Mouse (Mus musculus) limb, embryonic 14.5 days (tissue): Measurements from ENCODE around the gene Plekhs1. TPM values are rescaled to one million over a fixed set of nuclear protein-coding genes. Genes with fewer than 3 reads are reported as not detected.

Source experiments
- ATAC-seq: fragments of 200-750 bp; cut with Nextera tagmentation; 2 replicates; pipeline ENCODE4 v1.8.0; 2017; ENCODE audit warnings: low read depth, moderate number of reproducible peaks, moderate TSS enrichment; ENCODE audit not compliant: low FRiP score
- DNase-seq: peaks from one replicate; pipeline ENCODE4 v3.0.0-alpha.2; 2015; ENCODE audit warnings: low spot score
- H3K27ac ChIP-seq: fragments of 300-500 bp; sonication (generic); replicated peaks from 2 replicates; pipeline ENCODE4 v1.5.1; 2014; ENCODE audit warnings: low read depth, mild to moderate bottlenecking, low read length, moderate library complexity, mixed read lengths
- H3K27me3 ChIP-seq: fragments of 300-500 bp; sonication (generic); 2 replicates; pipeline ENCODE4 v1.6.1; 2014; ENCODE audit warnings: low read length, mixed read lengths; ENCODE audit not compliant: control insufficient read depth, insufficient read depth
- H3K36me3 ChIP-seq: fragments of 300-500 bp; sonication (generic); 2 replicates; pipeline ENCODE4 v1.6.1; 2014; ENCODE audit warnings: mild to moderate bottlenecking, low read length, moderate library complexity, mixed read lengths; ENCODE audit not compliant: control insufficient read depth, insufficient read depth
- H3K4me1 ChIP-seq: fragments of 300-500 bp; sonication (generic); 2 replicates; pipeline ENCODE4 v1.6.1; 2014; ENCODE audit warnings: antibody characterized with exemption, low read length, mixed read lengths; ENCODE audit not compliant: control insufficient read depth, insufficient read depth
- H3K4me2 ChIP-seq: fragments of 300-500 bp; sonication (generic); replicated peaks from 2 replicates; pipeline ENCODE4 v1.6.1; 2014; ENCODE audit warnings: low read depth, mild to moderate bottlenecking, low read length, moderate library complexity; ENCODE audit not compliant: severe bottlenecking
- H3K4me3 ChIP-seq: fragments of 300-500 bp; sonication (generic); replicated peaks from 2 replicates; pipeline ENCODE4 v1.5.1; 2014; ENCODE audit warnings: low read length
- H3K9ac ChIP-seq: fragments of 300-500 bp; sonication (generic); 2 replicates; pipeline ENCODE4 v1.6.1; 2014; ENCODE audit warnings: mild to moderate bottlenecking, low read depth, low read length, moderate library complexity; ENCODE audit not compliant: severe bottlenecking
- H3K9me3 ChIP-seq: fragments of 300-500 bp; sonication (generic); 2 replicates; pipeline ENCODE4 v1.6.1; 2016; ENCODE audit warnings: low read length; ENCODE audit not compliant: control insufficient read depth
- POLR2A ChIP-seq: fragments of 200-500 bp; IDR thresholded peaks from 2 replicates; pipeline ENCODE4 v1.8.0; 2012; ENCODE audit warnings: inconsistent platforms, mild to moderate bottlenecking, moderate library complexity, borderline replicate concordance; ENCODE audit not compliant: insufficient read depth, insufficient read length; ENCODE audit errors: extremely low read depth
- WGBS: fragments of 180-500 bp; shearing (Covaris S2); extraction: QIAGEN DNeasy Blood & Tissue Kit; methylation state at CpG from one replicate; pipeline ENCODE4 v1.1.7; 2014; 5-methylcytosine and 5-hydroxymethylcytosine counted together
- polyA plus RNA-seq, 2 experiments: library from polyadenylated mRNA; depleted of rRNA in 1 of 2; stranded (reverse) in 1 of 2; unstranded in 1 of 2; fragments of >200 nt; fragmentation: Nextera tagmentation in 1 of 2; extraction: Ambion mirVana in 1 of 2; gene quantifications; 2 replicates each; pipeline versions ENCODE4 v1.2.1 to v1.2.3; 2012 to 2014

The Plekhs1 gene
- polyA plus RNA-seq, 2 experiments, result 0.26 TPM; not detected in 1

DNA sequence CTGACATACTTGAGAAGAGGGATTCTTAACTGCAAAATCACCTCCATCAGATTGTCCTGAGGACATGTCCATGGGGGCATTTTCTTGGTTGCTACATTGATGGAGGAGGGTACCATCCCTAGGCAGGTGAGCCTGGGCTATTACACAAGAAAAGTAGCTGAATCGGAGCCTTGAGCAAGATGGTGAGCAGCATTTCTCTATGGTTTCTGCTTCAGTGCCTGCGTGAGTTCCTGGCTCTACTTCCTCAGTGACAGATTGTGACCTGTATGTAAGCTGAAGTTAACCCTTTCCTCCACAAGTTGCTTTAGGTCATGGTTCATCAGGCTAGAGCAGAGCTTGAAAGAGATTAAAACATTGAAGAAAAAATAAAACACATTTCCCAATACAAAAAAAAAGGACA lies 6.1 kb upstream of the Plekhs1 start:
- TF ChIP-seq POLR2A, result no peak
- Histone ChIP-seq H3K27ac (no peak overlapping the region), H3K4me1 (no peaks in the 10 kb centered on the region), H3K36me3 (no peaks in the 10 kb centered on the region), H3K9ac (no peak overlapping the region), H3K4me3 (no peak overlapping the region), H3K27me3 (no peaks in the 10 kb centered on the region), H3K4me2 (no peak overlapping the region), H3K9me3 (no peaks in the 10 kb centered on the region)
- ATAC-seq (no peak), DNase-seq (no peak)
- 56% methylated on average over 2 of the region's 2 CpGs for WGBS

DNA sequence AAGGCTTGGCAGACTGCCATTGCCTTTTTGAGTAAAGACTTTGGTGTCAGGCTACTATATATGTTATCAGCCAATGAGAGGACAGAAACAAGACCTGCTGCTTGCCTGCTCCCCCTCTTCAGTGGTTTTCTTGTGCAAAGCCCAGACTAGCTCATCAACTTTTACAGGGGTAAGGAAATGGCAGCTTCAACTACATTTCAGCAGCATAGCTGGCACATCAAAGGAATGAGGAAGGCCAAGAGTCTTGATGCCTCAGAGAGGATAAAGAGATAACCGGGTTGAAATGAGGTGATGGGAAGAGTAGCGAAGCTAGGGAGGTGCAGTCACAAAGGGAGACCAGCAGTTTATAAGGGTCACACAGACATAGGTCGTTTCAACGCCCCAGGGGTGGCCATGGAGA lies 3.9 kb upstream of the Plekhs1 start:
- Histone ChIP-seq H3K27ac (no peak overlapping the region), H3K4me1 (peaks cover 5% of the 10 kb centered on the region), H3K36me3 (no peaks in the 10 kb centered on the region), H3K27me3 (no peaks in the 10 kb centered on the region), H3K4me3 (no peak overlapping the region), H3K9ac (no peak overlapping the region), H3K9me3 (no peaks in the 10 kb centered on the region), H3K4me2 (no peak overlapping the region)
- no peak for TF ChIP-seq POLR2A
- DNase-seq (no peak), ATAC-seq (no peak)
- WGBS, result 63% methylated on average over 4 of the region's 4 CpGs

DNA sequence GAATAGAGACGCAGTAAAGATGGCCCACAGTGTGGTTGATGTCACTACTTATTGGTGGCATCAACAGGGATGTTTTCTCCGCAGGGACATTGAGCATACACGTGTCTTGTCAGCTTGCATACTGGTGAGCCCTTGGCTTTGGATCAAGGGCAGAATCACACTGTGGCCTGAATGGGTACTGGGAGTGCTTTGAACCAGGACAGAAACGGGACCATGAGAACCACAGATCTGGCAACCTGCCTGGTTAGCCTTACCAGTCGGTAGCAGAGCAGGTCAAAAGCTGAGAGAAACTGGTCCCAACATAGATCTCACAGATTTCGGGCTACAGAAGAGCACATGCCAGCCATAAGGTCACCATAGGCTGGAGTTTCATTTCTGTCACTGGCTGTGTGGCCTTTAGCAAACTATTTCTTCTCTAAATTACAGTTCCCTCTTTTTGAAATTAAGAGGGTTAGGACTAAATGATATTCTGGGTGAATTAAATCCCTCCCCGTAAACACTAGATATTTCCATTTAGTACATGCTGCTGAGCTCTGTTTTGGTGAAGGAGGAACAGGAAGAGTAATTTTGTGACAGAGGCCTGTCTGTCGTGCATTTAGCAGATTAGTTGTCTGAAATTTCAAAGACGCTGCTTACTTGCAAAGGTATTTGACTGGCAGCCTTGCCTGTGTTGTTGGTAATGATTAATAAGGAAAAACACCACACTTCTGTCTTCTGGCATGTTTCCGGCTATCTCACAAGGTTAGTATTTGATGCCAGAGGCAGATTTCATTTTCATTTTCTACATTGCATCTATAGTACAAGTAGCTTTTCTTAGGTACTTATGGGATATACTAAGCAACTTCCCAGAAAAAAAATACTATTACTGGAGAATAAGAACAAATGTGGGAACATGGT lies 2.0 kb upstream of the Plekhs1 start:
- 82% methylated on average over 10 of the region's 10 CpGs for WGBS
- ATAC-seq, result no peak
- no peak for TF ChIP-seq POLR2A

DNA sequence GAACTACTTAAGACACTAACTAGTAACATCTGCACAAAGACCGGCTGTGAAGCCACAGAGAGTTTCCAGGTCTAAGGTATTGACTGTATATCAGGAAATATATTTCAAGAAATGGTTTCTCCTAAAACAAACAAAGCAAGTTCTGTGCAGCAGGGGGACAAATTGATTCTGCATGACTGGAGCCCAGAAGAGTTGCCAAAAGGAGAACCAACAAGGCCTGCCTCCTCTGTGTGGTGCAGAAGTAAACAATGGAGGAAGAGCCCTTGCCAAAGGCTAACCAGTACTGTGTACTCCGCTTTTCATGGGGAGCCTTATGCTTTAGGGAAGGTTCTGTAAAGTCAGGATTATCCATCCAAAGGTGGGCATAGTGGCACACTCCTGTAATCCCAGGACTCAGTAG lies 1.2 kb upstream of the Plekhs1 start:
- H3K27me3 ChIP-seq, result no peaks in the 10 kb centered on the region
- H3K4me3 ChIP-seq, result no peak overlapping the region
- H3K36me3 ChIP-seq, result no peaks in the 10 kb centered on the region
- H3K9me3 ChIP-seq, result no peaks in the 10 kb centered on the region
- no peak overlapping the region for H3K27ac ChIP-seq
- no peak for TF ChIP-seq POLR2A
- 56% methylated on average over 2 of the region's 2 CpGs for WGBS
- DNase-seq, result no peak
- no peak overlapping the region for H3K4me2 ChIP-seq
- no peak overlapping the region for H3K9ac ChIP-seq
- peaks cover 5% of the 10 kb centered on the region for H3K4me1 ChIP-seq
- ATAC-seq, result no peak

More for the DNA sequence above, 2.0 kb upstream of the Plekhs1 start:
- Histone ChIP-seq H3K27me3 (no peaks in the 10 kb centered on the region), H3K4me1 (peaks cover 5% of the 10 kb centered on the region), H3K36me3 (no peaks in the 10 kb centered on the region), H3K4me3 (no peak overlapping the region), H3K9me3 (no peaks in the 10 kb centered on the region), H3K9ac (no peak overlapping the region), H3K4me2 (no peak overlapping the region), H3K27ac (no peak overlapping the region)
- no peak for DNase-seq

DNA sequence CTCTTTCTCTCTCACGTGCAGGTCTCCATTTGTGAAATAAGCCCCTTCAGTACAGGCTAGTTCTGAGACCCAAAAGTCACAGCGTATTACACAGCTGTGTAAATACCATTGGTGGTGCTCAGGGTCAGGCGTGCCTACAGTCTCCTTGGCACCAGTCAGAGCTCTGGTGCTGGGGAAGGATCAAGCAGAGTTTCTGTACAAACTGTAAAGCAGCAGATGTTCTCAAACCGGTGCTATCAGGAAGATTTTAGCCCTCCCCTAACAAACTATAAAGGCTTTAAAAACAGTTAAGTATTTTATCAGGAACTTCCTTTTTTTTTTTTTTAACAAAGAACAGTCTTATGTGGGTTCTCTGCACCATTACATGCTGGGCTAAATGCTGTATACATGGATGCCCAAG lies 1.3 kb downstream of the Plekhs1 start:
- Histone ChIP-seq H3K9ac (no peak overlapping the region), H3K27me3 (no peaks in the 10 kb centered on the region), H3K4me2 (no peak overlapping the region), H3K4me3 (no peak overlapping the region), H3K36me3 (no peaks in the 10 kb centered on the region), H3K27ac (no peak overlapping the region), H3K9me3 (no peaks in the 10 kb centered on the region), H3K4me1 (peaks cover 5% of the 10 kb centered on the region)
- ATAC-seq, result no peak
- no peak for DNase-seq
- no peak for TF ChIP-seq POLR2A
- WGBS, result 73% methylated on average over 4 of the region's 4 CpGs
